8 mouse cellular contexts compared by ENCODE assay signal in the genomic region with DNA sequence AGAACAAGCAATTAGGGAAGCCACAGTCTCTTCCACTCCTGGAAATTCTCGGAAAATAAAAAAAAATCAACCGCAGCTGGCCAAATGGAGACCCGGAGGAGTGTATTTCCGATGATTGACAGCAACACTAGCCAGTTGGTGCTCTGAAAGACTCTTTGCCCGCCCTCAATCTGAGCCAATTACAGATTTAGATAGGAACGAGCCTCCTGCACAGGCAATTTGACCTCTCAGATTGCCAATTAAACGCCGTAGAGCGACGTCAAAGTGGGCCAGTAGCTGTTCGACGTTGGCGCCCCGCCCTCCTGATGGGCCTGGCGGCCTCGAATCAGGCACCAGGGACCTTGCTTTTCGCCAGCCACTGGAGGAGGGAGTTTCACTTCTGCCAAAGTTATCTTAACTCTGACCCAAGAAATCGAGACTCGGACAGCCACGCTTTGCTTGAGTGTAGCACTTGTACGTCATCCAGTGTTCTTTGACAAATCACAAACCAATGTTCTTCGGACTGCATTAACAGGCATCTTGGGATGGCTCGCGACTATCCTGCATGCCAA. TPM values are rescaled to one million over a fixed set of nuclear protein-coding genes. Genes with fewer than 3 reads are reported as not detected.
A peak's percentile ranks its signal among the peaks of the same experiment; 100 is the strongest.
DNase-seq lines count a peak whose midpoint lies in the region; ATAC-seq and TF ChIP-seq lines count a peak whose summit lies in the region.

A gene (minus strand): TSS at position 83 of the 551 bp plus-strand sequence.

- peak within 1 kb of the TSS; percentile 73 for H3K4me3 ChIP-seq in embryonic facial prominence, embryonic 13.5 days
- peak within 1 kb of the TSS; percentile 86 for H3K4me3 ChIP-seq in kidney, adult 2 months (ENCODE audit: insufficient read depth, low read depth, low read length)
- peak within 1 kb of the TSS; percentile 68 for H3K4me3 ChIP-seq in limb, embryonic 12.5 days (replicated peaks)
- peak within 1 kb of the TSS; percentile 84 for H3K4me3 ChIP-seq in midbrain, embryonic 15.5 days
- H3K4me3 ChIP-seq in spleen, adult 2 months (ENCODE audit: extremely low read depth, insufficient read depth, insufficient read length): peak within 1 kb of the TSS; percentile 69

- no peak for TF ChIP-seq POLR2A in kidney, adult 2 months (IDR thresholded peaks at IDR 0.05; ENCODE audit: low read depth, low read length)
- peak; percentile 77 for TF ChIP-seq POLR2A in spleen, adult 2 months (IDR thresholded peaks at IDR 0.05; ENCODE audit: low read depth, low read length)

- H3K36me3 ChIP-seq in embryonic facial prominence, embryonic 13.5 days: no peaks in the 10 kb centered on the region
- no peaks in the 10 kb centered on the region for H3K36me3 ChIP-seq in kidney, adult 2 months (ENCODE audit: control insufficient read depth, insufficient read depth, low read length)
- H3K36me3 ChIP-seq in limb, embryonic 12.5 days: no peaks in the 10 kb centered on the region
- H3K36me3 ChIP-seq in midbrain, embryonic 15.5 days (replicated peaks): no peaks in the 10 kb centered on the region
- no peaks in the 10 kb centered on the region for H3K36me3 ChIP-seq in spleen, adult 2 months (ENCODE audit: control insufficient read depth, insufficient read depth, low read length)

- H3K27ac ChIP-seq in embryonic facial prominence, embryonic 13.5 days: peak within 1 kb of the TSS; percentile 91
- peak within 1 kb of the TSS; percentile 94 for H3K27ac ChIP-seq in kidney, adult 2 months (ENCODE audit: insufficient read depth, low read depth, low read length)
- peak within 1 kb of the TSS; percentile 82 for H3K27ac ChIP-seq in limb, embryonic 12.5 days
- peak within 1 kb of the TSS; percentile 76 for H3K27ac ChIP-seq in midbrain, embryonic 15.5 days
- peak within 1 kb of the TSS; percentile 86 for H3K27ac ChIP-seq in spleen, adult 2 months (ENCODE audit: insufficient read depth, low read length)

- peak within 1 kb of the TSS; percentile 65 for H3K4me2 ChIP-seq in embryonic facial prominence, embryonic 13.5 days
- peak within 1 kb of the TSS; percentile 79 for H3K4me2 ChIP-seq in limb, embryonic 12.5 days
- H3K4me2 ChIP-seq in midbrain, embryonic 15.5 days: peak within 1 kb of the TSS; percentile 75

- peak within 1 kb of the TSS; percentile 83 for H3K9ac ChIP-seq in embryonic facial prominence, embryonic 13.5 days
- peak within 1 kb of the TSS; percentile 79 for H3K9ac ChIP-seq in limb, embryonic 12.5 days (replicated peaks)
- peak within 1 kb of the TSS; percentile 69 for H3K9ac ChIP-seq in midbrain, embryonic 15.5 days

- peak; percentile 97 for ATAC-seq in embryonic facial prominence, embryonic 13.5 days (ENCODE audit: insufficient number of reproducible peaks, insufficient read depth, low FRiP score, low TSS enrichment, low read depth)
- peak; percentile 98 for ATAC-seq in limb, embryonic 12.5 days (ENCODE audit: insufficient number of reproducible peaks, insufficient read depth, low FRiP score, low TSS enrichment, low read depth)
- peak; percentile 99 for ATAC-seq in midbrain, embryonic 15.5 days (replicated peaks)

- H3K27me3 ChIP-seq in embryonic facial prominence, embryonic 13.5 days: no peaks in the 10 kb centered on the region
- H3K27me3 ChIP-seq in kidney, adult 2 months (replicated peaks; ENCODE audit: control insufficient read depth, insufficient read depth, low read length): no peaks in the 10 kb centered on the region
- H3K27me3 ChIP-seq in limb, embryonic 12.5 days: no peaks in the 10 kb centered on the region
- H3K27me3 ChIP-seq in midbrain, embryonic 15.5 days (replicated peaks): no peaks in the 10 kb centered on the region
- H3K27me3 ChIP-seq in spleen, adult 2 months (ENCODE audit: control insufficient read depth, insufficient read depth, low read length): no peaks in the 10 kb centered on the region

- under 1% methylated on average over 24 of the region's 24 CpGs for WGBS in embryonic facial prominence, embryonic 13.5 days
- WGBS in kidney, adult 2 months: under 1% methylated on average over 24 of the region's 24 CpGs
- WGBS in limb, embryonic 12.5 days: under 1% methylated on average over 24 of the region's 24 CpGs
- WGBS in midbrain, embryonic 15.5 days: under 1% methylated on average over 24 of the region's 24 CpGs
- under 1% methylated on average over 24 of the region's 24 CpGs for WGBS in spleen, adult 2 months

- DNase-seq in 3134 (ENCODE audit: extremely low read depth, insufficient read length, low spot score): peak; percentile 99
- peak; percentile 98 to 99 for DNase-seq in adrenal gland, postnatal 36 days
- DNase-seq in heart, adult 18-20 months: peak; percentile 100
- peak; percentile 100 for DNase-seq in kidney, adult 2 months
- DNase-seq in spleen, adult 2 months (ENCODE audit: low read depth in 1 of 2, low spot score in 2 of 2): peak; percentile 99

- no peak for TF ChIP-seq CTCF in kidney, adult 2 months (conservative IDR thresholded peaks at IDR 0.05; ENCODE audit: insufficient read depth, insufficient read length, low read depth, low read length)
- no peak for TF ChIP-seq CTCF in spleen, adult 2 months (IDR thresholded peaks at IDR 0.05; ENCODE audit: extremely low read depth, insufficient read depth, insufficient read length, insufficient replicate concordance)

- no peaks in the 10 kb centered on the region for H3K9me3 ChIP-seq in embryonic facial prominence, embryonic 13.5 days
- H3K9me3 ChIP-seq in limb, embryonic 12.5 days: no peaks in the 10 kb centered on the region
- no peaks in the 10 kb centered on the region for H3K9me3 ChIP-seq in midbrain, embryonic 15.5 days

- peaks cover 14% of the 10 kb centered on the region for H3K4me1 ChIP-seq in embryonic facial prominence, embryonic 13.5 days
- peaks cover 2% of the 10 kb centered on the region; the same call in 1 of the 2 replicates for H3K4me1 ChIP-seq in kidney, adult 2 months (ENCODE audit: control insufficient read depth, insufficient read depth, low read length)
- H3K4me1 ChIP-seq in limb, embryonic 12.5 days (replicated peaks): peaks cover 12% of the 10 kb centered on the region
- peaks cover 19% of the 10 kb centered on the region for H3K4me1 ChIP-seq in midbrain, embryonic 15.5 days
- H3K4me1 ChIP-seq in spleen, adult 2 months (ENCODE audit: control insufficient read depth, insufficient read depth, insufficient read length): peaks cover 5% of the 10 kb centered on the region; the same call in 1 of the 2 replicates

RNA-seq across cellular contexts. Expression of the gene that starts here (rescaled TPM):
- total RNA-seq in adrenal gland, postnatal 36 days (2021): 10 to 100 TPM; 21.3 to 31.3 TPM
- polyA plus RNA-seq in embryonic facial prominence, embryonic 13.5 days (2015; fragmentation: Nextera tagmentation; extraction: Ambion mirVana): 5.6 and 6.5 TPM in 2 replicates
- total RNA-seq in heart, adult 18-20 months (2021): 100 to 1,000 TPM in 1 of 2 experiments, 10 to 100 TPM in 1; 77.8 to 101 TPM
- 3.2 and 6.2 TPM in 2 replicates for polyA plus RNA-seq in kidney, adult 2 months (2012; rRNA removed)
- polyA plus RNA-seq in limb, embryonic 12.5 days (2016; fragmentation: Nextera tagmentation; extraction: Ambion mirVana): 5.2 and 6.3 TPM in 2 replicates
- 6.0 and 6.9 TPM in 2 replicates for polyA plus RNA-seq in midbrain, embryonic 15.5 days (2015; fragmentation: Nextera tagmentation; extraction: Ambion mirVana)
- 1.4 and 1.7 TPM in 2 replicates for polyA plus RNA-seq in spleen, adult 2 months (2012; rRNA removed)

Comparison
In these comparisons a context has a peak if more than half of its experiments do, and no peak if none do; other contexts are left out.
1. Peak in every context shown above with its lines: DNase-seq, ATAC-seq, H3K4me3 ChIP-seq and H3K27ac ChIP-seq.